Mouse (Mus musculus) olfactory bulb, adult 2 months (tissue): ENCODE measurements at regions not wholly inside any gene's neighbourhood (a gene's known extent, or its start where the extent isn't known, plus 50 kb on each side); places are given as distances from the start of the nearest gene placed in this dataset.

Experiments
- CTCF ChIP-seq: fragments of 200-500 bp; IDR thresholded peaks from 2 replicates; pipeline ENCODE4 v1.5.1; 2012; ENCODE audit warnings: low read depth, mild to moderate bottlenecking, low read length, moderate library complexity; ENCODE audit not compliant: insufficient read depth
- POLR2A ChIP-seq: fragments of 200-500 bp; IDR thresholded peaks from 2 replicates; pipeline ENCODE4 v1.6.1; 2012; ENCODE audit warnings: mild to moderate bottlenecking, low read depth, low read length, moderate library complexity; ENCODE audit not compliant: insufficient read depth

GRCm38 (mm10) chr10:16990227-16990626 lies 732.8 kb upstream of the Cited2 start:
- no peak for TF ChIP-seq CTCF
- TF ChIP-seq POLR2A: no peak
